Mouse (Mus musculus) cerebellum, postnatal 36 days (tissue): ENCODE measurements around the gene Ftsj1.

ENCODE experiments used
- DNase-seq, 2 experiments: peaks; one replicate each; pipeline ENCODE4 v3.0.0; 2021 to 2022; ENCODE audit warnings: mixed read lengths in 2 of 2

Ftsj1 gene

DNA sequence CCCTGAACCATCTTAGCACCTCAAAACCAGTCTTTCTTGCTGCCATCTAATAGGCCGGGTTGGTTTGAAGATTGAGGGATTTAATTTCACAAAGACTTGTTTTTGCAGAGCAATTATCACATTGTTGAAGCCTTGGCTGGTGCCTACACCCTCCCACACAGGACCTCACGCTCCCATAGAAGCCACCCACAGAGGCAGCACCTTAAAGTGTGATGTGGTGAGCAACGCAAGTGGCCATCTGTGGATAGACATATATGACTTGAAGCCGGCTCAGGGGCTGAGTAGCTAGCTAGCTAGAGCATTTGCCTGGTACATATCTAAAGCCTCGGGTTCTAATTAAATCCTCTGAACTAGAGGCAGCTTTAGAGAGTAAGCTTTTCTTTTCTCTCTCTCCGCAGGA lies 34.8 kb downstream of the Ftsj1 start:
- DNase-seq: no peak

DNA sequence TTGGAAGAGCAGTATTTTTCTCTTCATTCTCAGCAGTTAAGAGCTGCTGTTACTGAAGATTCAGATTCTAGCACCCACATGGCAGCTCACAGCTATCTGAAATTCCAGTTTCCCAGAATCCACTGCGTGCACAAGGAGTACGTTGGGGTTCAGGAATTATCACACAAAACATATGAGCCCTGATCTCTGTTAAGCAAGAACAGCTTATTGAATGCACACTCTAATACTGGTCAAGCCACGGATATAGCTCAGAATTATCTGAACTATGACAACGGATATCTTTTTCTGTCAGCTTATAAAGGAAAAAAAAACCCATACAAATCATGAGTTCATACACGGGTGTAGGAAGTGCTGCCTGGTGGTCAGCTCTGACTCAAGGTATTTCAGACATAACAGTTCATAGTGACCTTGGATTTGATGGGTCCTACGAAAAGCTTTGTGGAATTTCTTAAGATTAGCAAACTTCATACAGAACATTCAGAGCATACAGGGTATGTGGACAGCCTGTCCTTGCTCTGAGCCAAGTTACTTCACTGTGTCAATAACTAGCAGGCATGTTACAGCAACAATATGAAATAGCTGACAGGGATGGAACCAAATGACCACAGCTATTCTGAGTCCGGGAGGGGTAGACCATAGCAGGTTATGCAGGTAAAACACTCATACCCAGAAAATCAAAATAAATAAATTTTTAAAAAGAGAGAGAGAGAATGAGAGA lies 40.6 kb downstream of the Ftsj1 start:
- no peak for DNase-seq

DNA sequence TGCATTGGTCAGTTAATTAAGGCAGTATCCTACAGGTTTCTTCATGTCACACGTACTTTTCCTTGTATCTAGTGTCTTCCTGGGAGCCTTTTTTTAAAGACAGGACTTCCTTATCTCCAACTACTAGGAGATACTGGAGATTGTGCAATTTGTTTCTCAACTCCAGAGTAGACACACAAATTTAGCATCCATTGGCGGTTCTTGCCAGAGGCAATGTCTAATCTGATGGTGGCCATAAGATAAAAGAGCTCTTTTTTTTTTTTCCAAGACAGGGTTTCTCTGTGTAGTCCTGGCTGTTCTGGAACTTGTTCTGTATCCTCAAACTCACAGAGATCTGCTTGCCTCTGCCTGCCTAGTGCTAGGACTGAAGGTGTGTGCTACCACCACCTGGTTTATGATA lies 42.5 kb downstream of the Ftsj1 start:
- no peak for DNase-seq

DNA sequence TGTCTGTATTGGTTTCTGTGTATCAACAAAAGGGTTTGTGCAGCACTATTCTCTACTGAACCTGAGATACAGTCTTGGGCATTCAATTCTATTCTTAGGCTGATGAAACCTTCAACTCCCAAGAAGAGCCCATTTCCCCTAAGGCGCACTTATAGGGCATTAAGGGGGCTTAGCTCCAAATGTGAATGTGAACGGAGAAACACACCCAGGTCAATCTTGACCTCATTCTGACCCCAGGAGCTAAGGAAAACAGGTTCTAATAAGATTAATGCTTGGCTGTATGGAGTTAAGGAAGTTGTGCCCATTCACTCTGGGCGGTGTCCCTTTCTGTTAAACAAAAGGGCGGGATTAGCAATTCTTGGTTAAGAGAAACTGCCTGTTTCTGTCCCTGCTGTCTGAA lies 45.0 kb downstream of the Ftsj1 start:
- DNase-seq: no peak

- no peak for DNase-seq
These were observed 45.5 kb downstream of the Ftsj1 start for GRCm38 (mm10) chrX:8206694-8207197.

DNA sequence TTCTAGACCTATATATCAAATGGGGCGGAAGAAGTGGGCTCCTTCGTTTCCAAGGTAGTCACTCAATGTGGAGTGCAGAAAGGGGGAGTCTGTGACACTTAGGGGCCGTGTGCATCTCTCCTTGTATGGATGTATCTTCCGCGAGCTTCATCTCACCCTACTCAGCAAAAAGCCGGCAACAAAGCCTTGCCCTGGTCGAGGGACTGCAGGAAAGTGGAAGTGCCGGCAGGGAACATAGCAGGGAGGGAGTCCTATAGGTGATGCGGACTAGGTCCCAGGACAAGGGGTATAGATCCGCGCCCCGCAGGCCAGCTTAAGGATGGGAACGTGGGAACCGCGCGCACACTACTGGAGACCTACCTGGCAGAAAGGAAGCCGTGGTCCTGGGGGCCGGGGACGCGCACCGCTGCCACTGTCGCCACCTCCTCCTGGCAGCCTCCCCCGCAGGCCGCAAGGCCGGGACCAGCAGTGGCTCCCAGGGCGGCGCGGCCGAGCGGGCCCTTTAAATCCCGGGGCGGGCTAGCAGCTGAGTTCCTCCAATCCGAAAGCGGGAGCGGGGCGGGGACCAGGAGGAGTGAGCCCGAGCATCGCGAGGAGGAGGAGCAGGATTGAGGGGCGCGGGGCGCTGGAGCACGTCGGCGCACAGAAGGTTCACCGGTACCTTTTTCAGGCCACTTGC lies 46.1 kb downstream of the Ftsj1 start, which contains the start of gene Porcn:
Gene Porcn, minus strand, starts transcription at position 511 of the 679 bp plus-strand sequence.
- DNase-seq: peak; percentile 84 to 93

- DNase-seq: peak; percentile 86 to 87
These were observed 46.7 kb downstream of the Ftsj1 start for GRCm38 (mm10) chrX:8205551-8205950.

GRCm38 (mm10) chrX:8205088-8205487 lies 47.1 kb downstream of the Ftsj1 start:
- no peak for DNase-seq

GRCm38 (mm10) chrX:8204076-8204475 lies 48.1 kb downstream of the Ftsj1 start:
- DNase-seq: no peak

DNA sequence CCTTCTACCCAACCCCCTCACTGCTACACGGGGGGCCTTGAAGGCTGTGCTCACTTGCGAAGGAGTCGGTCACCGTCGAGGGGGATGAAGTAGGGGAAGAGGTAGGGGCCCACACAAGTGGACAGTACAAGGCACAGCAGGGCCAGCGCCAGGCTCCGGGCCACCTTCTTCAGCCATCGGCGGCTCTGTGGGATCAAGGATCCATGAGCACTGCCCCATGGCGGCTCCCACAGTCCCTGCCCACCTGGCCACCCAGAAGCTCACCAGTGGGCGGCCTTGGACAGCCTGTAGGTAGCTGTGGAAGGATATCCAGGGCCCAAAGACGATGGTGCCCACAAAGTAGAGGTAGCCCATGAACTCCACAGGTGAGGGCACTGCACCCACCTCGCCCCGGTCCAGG lies 49.1 kb downstream of the Ftsj1 start:
- DNase-seq: no peak

- DNase-seq: no peak
These were observed 58.8 kb downstream of the Ftsj1 start, which contains the start of gene Ebp for GRCm38 (mm10) chrX:8193419-8193723. Gene Ebp, minus strand, starts transcription at chrX:8193512.

- peak; percentile 77 to 81 for DNase-seq
These were observed 59.4 kb downstream of the Ftsj1 start for GRCm38 (mm10) chrX:8192640-8193418.

GRCm38 (mm10) chrX:8192126-8192639 lies 60.0 kb downstream of the Ftsj1 start:
- no peak for DNase-seq
